Mouse (Mus musculus): ENCODE results near the gene Limk2. TPM values are rescaled to one million over a fixed set of nuclear protein-coding genes. Genes with fewer than 3 reads are reported as not detected.

Gene Limk2
- polyA plus RNA-seq, 1 experiment: 70.5 TPM

DNA sequence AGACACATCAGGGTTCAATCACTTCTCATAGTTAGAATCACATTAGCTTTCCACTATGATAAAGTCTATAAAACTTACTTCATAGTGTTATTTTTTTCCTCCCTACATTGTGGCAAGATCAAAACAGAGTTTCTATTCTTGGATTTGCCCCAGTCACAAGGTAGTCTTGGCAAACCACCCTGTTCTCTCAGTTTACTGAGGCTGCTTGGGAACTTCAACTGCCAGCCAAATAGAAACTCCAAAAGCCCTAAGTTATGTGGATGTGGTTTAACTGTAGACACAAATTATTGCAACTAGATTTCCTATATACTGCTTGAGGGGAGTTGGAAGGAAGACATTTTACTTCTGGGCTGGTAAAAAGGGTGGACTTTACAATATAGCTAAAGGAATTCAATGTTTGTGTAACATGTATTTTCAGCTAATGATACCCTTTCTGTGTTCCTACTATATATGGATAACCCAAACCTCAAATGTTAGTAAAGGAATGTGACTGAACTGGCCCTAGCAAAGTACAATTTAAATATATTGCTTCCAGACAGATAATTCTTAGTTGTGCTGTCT lies 79.0 kb downstream of the Limk2 start, which contains the start of gene Pik3ip1:
Gene Pik3ip1, plus strand, starts transcription at position 511 of the 561 bp plus-strand sequence.
- TF ChIP-seq POLR2A (IDR thresholded peaks at IDR 0.05; ENCODE audit: low read depth, low read length): no peak
- no peak for TF ChIP-seq CTCF (IDR thresholded peaks at IDR 0.05; ENCODE audit: extremely low read depth, insufficient read length, insufficient replicate concordance, low read depth, low read length)
- Histone ChIP-seq H3K27me3 (ENCODE audit: control insufficient read depth, insufficient read depth, low read length) (no peaks in the 10 kb centered on the region), H3K27ac (ENCODE audit: insufficient read depth, low read depth, low read length) (peak within 1 kb of the TSS; percentile 69), H3K4me3 (ENCODE audit: low read depth, low read length) (peak within 1 kb of the TSS; percentile 61), H3K4me1 (ENCODE audit: control insufficient read depth, insufficient read depth, insufficient read length, low read length) (peaks cover 5% of the 10 kb centered on the region; the same call in 1 of the 2 replicates), H3K36me3 (ENCODE audit: control insufficient read depth, insufficient read depth, low read length) (no peaks in the 10 kb centered on the region)

DNA sequence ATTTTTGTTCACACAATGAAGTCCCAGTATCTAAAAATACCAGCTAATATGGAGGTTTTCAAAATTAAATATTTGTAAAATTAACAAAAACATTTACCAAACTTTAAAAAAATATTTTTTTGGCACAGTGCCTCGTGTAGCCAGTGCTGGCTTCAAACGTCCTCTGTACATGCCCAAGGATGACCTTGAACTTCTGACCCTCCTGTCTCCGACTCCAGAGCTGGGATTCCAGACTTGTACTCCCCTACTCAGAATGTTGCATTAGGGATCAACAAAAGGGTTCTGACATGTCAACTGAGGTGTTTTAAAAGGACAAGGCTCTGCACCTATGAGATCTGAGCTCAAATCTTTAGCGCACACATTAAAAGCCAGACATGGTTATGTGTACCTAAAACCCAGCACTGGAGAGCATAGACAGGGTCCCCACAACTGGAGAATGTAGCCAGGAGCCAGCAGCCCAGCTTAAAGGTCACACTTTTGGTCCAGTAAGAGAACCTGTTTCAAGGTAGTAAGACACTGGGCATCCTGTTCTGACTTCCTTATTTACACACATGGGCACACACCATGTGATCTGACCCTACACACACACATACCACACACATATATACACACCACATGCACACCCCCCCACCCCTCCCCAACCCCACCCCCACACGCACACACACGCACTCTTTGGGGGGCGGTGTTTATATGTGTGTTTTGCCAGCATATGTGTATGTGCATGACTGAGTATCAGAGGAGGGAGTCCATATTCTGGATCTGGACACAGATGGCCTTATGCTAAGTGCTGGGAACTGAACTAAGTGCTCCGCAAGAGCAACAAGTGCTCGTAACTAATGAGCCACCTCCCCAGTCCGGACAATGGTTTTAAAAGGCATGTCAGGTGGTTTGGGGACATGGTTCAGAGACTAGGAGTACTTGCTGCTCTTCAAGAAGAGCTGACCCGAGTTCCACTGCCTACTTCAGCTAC lies 79.9 kb downstream of the Limk2 start:
- Histone ChIP-seq H3K4me1 (ENCODE audit: control insufficient read depth, insufficient read depth, insufficient read length, low read length) (no peaks in the 10 kb centered on the region), H3K36me3 (ENCODE audit: control insufficient read depth, insufficient read depth, low read length) (no peaks in the 10 kb centered on the region), H3K27ac (ENCODE audit: insufficient read depth, low read depth, low read length) (no peak overlapping the region; the same call in 1 of the 2 replicates), H3K4me3 (ENCODE audit: low read depth, low read length) (no peak overlapping the region), H3K27me3 (ENCODE audit: control insufficient read depth, insufficient read depth, low read length) (no peaks in the 10 kb centered on the region)
- TF ChIP-seq CTCF (IDR thresholded peaks at IDR 0.05; ENCODE audit: extremely low read depth, insufficient read length, insufficient replicate concordance, low read depth, low read length): no peak
- no peak for TF ChIP-seq POLR2A (IDR thresholded peaks at IDR 0.05; ENCODE audit: low read depth, low read length)
- WGBS: 80% methylated on average over 11 of the region's 11 CpGs

DNA sequence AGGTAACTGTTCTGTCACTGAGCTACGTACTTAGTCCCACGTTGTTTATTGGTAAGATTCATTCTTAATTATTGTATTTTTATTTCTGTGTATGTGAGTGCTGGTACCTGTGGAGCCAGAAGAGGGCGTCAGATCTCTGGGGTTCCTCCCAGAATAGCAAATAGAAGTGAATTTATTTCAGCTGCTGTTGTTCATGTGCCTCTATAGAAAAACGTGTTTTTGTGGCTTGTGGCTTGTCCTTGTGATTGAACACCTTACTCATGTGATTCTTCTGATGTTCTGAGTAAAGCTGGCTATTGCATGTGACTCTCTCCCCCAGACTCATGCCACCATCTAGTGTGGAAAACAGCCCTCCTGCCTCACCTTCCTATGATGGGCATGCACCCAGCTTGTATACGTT lies 80.7 kb downstream of the Limk2 start:
- H3K27ac ChIP-seq (ENCODE audit: insufficient read depth, low read depth, low read length): no peak overlapping the region
- H3K36me3 ChIP-seq (ENCODE audit: control insufficient read depth, insufficient read depth, low read length): no peaks in the 10 kb centered on the region
- WGBS: 75% methylated on average over 5 of the region's 5 CpGs
- H3K27me3 ChIP-seq (ENCODE audit: control insufficient read depth, insufficient read depth, low read length): no peaks in the 10 kb centered on the region
- H3K4me3 ChIP-seq (ENCODE audit: low read depth, low read length): no peak overlapping the region
- H3K4me1 ChIP-seq (ENCODE audit: control insufficient read depth, insufficient read depth, insufficient read length, low read length): no peaks in the 10 kb centered on the region
- TF ChIP-seq CTCF (IDR thresholded peaks at IDR 0.05; ENCODE audit: extremely low read depth, insufficient read length, insufficient replicate concordance, low read depth, low read length) (no peak), POLR2A (IDR thresholded peaks at IDR 0.05; ENCODE audit: low read depth, low read length) (no peak)

DNA sequence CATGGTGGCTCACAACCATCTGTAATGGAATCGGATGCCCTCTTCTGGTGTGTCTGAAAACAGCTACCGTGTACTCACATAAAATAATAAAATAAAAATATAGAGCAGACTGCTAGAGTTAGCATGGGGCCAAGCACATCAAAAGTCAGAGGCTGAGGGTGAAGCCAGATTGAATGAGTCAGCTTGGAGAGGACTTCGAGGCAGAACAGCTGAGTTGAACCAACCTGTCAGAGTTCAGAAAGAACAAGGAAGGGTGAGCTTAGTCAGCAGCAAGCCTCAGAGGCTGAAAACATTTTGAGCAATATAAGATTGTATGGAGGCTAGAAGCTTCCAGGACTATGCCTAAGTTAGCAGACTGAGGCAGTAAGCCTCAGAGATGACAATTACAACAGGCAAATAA lies 90.7 kb downstream of the Limk2 start:
- Histone ChIP-seq H3K36me3 (ENCODE audit: control insufficient read depth, insufficient read depth, low read length) (no peaks in the 10 kb centered on the region), H3K4me3 (ENCODE audit: low read depth, low read length) (no peak overlapping the region), H3K4me1 (ENCODE audit: control insufficient read depth, insufficient read depth, insufficient read length, low read length) (no peaks in the 10 kb centered on the region), H3K27me3 (ENCODE audit: control insufficient read depth, insufficient read depth, low read length) (no peaks in the 10 kb centered on the region), H3K27ac (ENCODE audit: insufficient read depth, low read depth, low read length) (no peak overlapping the region)
- WGBS: 84% methylated on average over 3 of the region's 3 CpGs
- TF ChIP-seq POLR2A (IDR thresholded peaks at IDR 0.05; ENCODE audit: low read depth, low read length) (no peak), CTCF (IDR thresholded peaks at IDR 0.05; ENCODE audit: extremely low read depth, insufficient read length, insufficient replicate concordance, low read depth, low read length) (no peak)

DNA sequence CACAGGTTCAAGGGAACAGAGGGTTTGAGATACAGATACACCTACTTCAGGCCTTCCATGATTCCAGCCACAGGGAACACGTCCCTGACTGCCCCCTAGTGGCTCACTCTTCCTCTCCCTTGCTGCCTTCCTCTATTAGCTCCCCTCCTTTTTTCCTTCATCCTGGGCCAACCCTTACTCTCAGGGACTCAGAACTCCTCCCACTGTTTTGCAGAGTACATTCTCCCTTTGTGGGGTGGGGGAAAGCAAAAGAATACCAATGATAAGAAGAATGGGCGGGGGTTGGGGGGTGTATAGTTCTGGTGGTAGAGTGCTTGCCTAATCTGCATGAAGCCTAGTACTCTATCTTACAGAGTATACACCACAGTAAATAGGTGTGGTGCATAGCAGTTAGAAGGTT lies 94.8 kb downstream of the Limk2 start:
- Histone ChIP-seq H3K27ac (ENCODE audit: insufficient read depth, low read depth, low read length) (no peak overlapping the region), H3K4me3 (ENCODE audit: low read depth, low read length) (no peak overlapping the region), H3K36me3 (ENCODE audit: control insufficient read depth, insufficient read depth, low read length) (peaks cover 8% of the 10 kb centered on the region), H3K27me3 (ENCODE audit: control insufficient read depth, insufficient read depth, low read length) (no peaks in the 10 kb centered on the region), H3K4me1 (ENCODE audit: control insufficient read depth, insufficient read depth, insufficient read length, low read length) (no peaks in the 10 kb centered on the region)
- WGBS: 34% methylated on average over 2 of the region's 2 CpGs
- TF ChIP-seq CTCF (IDR thresholded peaks at IDR 0.05; ENCODE audit: extremely low read depth, insufficient read length, insufficient replicate concordance, low read depth, low read length) (peak; percentile 72; the same call in 1 of the 2 replicates), POLR2A (IDR thresholded peaks at IDR 0.05; ENCODE audit: low read depth, low read length) (no peak)

DNA sequence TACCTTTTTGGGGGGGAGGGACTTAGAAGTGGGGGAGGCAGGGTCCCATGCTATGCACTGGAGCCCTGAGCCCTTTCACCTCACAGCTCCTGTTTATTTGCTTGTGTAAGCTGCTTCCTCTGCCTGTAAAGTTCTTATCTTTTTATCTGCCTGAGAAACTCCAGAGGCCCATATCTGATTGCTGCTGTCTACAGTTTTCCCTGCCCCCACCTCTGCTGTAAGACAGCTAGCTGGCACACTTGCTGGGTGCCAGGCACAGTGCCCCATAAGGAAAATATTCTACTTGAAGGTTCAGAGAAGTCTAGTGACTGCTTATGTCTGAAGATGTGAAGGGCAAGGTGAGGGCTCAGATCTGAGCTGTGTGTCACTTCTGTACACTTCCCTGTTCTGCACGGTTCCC lies 95.7 kb downstream of the Limk2 start:
- TF ChIP-seq POLR2A (IDR thresholded peaks at IDR 0.05; ENCODE audit: low read depth, low read length) (no peak), CTCF (IDR thresholded peaks at IDR 0.05; ENCODE audit: extremely low read depth, insufficient read length, insufficient replicate concordance, low read depth, low read length) (no peak)
- no peak overlapping the region for H3K27ac ChIP-seq (ENCODE audit: insufficient read depth, low read depth, low read length)

More for the DNA sequence above, 95.7 kb downstream of the Limk2 start:
- Histone ChIP-seq H3K4me1 (ENCODE audit: control insufficient read depth, insufficient read depth, insufficient read length, low read length) (no peaks in the 10 kb centered on the region), H3K4me3 (ENCODE audit: low read depth, low read length) (no peak overlapping the region), H3K36me3 (ENCODE audit: control insufficient read depth, insufficient read depth, low read length) (peaks cover 13% of the 10 kb centered on the region), H3K27me3 (ENCODE audit: control insufficient read depth, insufficient read depth, low read length) (no peaks in the 10 kb centered on the region)
- WGBS: 62% methylated on average over 1 of the region's 1 CpGs
